Mouse (Mus musculus) mouse embryonic stem cell (cell line): ENCODE data around the gene Ncbp1.

Experiments used
- in situ Hi-C, 2 experiments: fragments of 300-500 bp; cut with MboI; formaldehyde crosslinking; loops; 1 replicate in 1 of 2; 3 replicates in 1 of 2; pipeline ENCODE4 v1.14.3; 2019 to 2020; ENCODE audit warnings: low sequenced_read_pairs in 2 of 2, low pct_unique_long_range_greater_than_20kb in 1 of 2, mixed read lengths in 1 of 2; ENCODE audit not compliant: unreplicated experiment in 1 of 2

Ncbp1 gene

GRCm38 (mm10) chr4:46120767-46121166, 17.6 kb upstream of the Ncbp1 start:
- in situ Hi-C loops = no loop called here

DNA sequence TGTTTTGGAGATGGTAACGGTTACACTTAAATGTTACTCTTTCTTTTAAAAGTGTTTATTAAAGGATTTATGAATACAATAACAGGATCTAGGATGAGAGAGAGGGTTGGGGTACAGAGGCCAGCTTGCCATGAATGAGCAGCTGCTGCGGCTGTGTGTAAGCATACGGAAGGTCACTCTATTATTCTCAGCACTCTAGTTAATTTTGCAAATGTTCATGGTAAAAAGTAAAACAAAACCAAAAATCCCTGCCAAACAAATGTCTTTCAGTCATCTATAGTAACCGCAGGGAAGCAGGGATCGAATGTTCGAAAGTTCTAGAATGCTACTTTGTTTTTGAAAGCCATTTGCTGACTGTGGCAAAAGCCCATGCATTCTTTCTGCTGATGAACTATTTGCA, 15.1 kb upstream of the Ncbp1 start:
- in situ Hi-C loops = no loop called here

- in situ Hi-C loops = no loop called here
These were observed 11.9 kb upstream of the Ncbp1 start for GRCm38 (mm10) chr4:46126541-46126940.

GRCm38 (mm10) chr4:46129311-46130004, 9.0 kb upstream of the Ncbp1 start:
- in situ Hi-C loops = loop anchor here in 1 of 2 experiments (10.0 kb wide), 1 partner anchor 55 kb away; no protein-coding TSS in a partner anchor

- in situ Hi-C loops = loop anchor here in 1 of 2 experiments (10.0 kb wide), 1 partner anchor 55 kb away; no protein-coding TSS in a partner anchor
These were observed 8.2 kb upstream of the Ncbp1 start for GRCm38 (mm10) chr4:46130221-46130620.

DNA sequence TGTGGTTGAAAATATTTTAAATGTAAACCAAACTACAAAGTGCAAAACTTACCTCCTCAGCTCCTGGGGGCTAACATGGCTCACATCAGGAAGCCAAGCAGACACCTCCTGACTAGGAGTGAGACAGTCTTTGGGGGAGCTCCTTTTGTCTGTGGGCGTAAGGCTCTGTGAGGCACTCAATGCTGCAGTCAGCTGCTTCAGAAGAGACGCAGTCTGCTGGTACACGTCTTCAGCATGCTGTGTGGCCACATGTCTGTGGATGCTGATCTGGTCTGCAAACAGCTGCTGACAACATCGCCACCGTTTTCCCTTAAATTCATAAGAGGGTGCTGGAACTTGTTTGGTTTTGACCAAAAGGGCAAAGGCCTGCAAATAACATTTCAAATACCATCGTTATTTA, 6.6 kb upstream of the Ncbp1 start:
- in situ Hi-C loops = loop anchor here in 1 of 2 experiments (10.0 kb wide), 1 partner anchor 53 kb away; no protein-coding TSS in a partner anchor

DNA sequence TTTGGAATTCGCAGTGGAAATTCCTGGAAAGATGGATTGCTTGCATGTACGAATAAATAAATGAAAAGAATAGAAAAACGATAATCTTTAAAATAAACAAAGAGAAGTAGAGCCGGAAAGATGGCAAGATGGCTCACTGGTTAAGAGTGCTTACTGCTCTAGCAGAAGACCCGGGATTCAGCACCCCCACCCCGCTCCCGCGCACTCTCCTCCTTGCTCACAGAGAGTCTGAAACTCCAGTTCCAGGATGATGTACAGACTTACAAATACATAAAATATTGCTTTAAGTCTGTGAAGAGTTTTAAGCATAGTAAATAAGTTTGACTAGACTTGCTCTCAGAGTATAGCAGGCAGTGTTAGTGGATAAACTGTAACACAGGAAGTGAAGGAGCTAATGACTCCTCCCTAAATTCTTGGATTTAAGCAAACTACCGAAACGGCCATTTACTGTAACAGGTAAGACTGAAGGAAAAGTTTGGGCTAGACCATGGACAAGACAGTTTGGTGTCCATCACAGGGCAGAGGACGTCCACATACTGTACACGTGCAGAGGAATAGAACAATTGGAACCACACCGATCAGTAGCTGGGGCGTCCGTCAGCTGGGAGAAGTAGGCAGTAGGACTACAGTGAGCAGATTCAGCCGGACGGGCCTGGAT, 655 bp upstream of the Ncbp1 start:
- in situ Hi-C loops = loop anchor here in 1 of 2 experiments (10.0 kb wide), 1 partner anchor 47 kb away; no protein-coding TSS in a partner anchor

- in situ Hi-C loops = no loop called here
These were observed 5.9 kb downstream of the Ncbp1 start for GRCm38 (mm10) chr4:46144323-46144722.

GRCm38 (mm10) chr4:46146881-46147280, 8.5 kb downstream of the Ncbp1 start:
- in situ Hi-C loops = no loop called here

DNA sequence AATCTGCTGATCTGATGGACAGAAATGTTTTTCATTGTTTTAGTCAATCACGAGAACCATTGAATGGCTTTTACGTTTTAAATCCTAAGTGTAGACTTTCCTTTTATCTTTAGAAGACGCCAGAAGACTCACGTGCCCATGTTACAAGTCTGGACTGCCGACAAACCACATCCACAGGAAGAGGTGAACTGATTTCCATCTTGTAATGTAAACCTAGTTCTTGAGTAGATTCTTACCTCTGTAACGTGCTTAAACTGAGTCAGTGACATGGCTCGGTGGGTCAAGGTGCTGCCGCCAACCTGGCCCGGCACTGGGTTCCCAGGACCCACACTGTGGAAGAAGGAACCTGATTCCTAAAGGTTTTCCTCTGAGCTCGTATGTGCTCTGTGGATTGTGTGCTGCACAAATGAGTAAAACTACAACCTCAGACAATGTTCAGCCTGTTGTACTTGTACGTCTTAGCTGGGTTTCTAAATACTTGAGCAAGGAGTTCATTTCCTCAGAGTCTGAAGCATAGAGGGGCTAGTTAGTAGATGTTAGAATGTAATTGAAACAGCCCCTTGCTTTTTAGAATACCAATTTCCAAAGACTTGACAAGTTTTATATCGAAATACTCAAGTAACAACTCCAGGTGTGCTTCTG, 13.6 kb downstream of the Ncbp1 start:
- in situ Hi-C loops = no loop called here

DNA sequence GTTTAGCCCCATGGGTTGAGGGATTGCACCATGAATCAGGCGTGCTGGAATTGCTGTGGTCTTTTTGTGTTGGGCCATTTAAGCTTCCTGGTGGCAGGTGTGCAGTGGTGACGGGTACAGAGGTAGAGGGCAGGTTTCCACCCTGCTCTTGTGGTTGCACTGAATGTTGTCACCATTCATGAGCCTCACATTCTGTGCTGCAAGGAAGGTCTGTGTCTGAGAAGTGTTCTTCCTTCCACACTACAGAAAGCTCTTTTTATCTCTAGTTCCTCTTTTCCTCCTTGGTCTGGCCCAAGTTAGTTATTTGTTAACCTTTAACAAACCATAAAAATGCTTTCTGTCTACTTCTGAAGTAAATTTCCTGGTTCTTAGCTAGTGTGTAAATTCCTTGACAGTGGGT, 25.6 kb downstream of the Ncbp1 start:
- in situ Hi-C loops = no loop called here

DNA sequence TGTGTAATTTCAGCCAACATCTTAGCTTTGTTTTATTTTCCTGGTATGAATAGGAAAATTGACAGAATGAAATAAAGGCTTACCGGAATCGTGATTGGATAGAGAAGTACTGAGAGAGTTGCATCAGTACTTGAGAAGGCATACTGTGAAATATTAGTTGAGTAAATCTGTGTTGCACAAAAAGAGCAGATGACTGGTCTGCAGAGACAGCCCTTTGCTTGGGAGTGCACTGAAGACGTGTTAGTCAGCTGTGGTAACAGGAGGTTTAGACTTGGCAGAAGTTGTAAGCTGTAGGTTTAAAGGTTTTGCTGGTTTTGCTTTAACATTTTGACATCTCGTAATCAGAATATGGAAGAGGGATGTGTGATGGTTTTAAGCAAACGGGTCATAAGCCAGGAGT, 27.4 kb downstream of the Ncbp1 start:
- in situ Hi-C loops = no loop called here

DNA sequence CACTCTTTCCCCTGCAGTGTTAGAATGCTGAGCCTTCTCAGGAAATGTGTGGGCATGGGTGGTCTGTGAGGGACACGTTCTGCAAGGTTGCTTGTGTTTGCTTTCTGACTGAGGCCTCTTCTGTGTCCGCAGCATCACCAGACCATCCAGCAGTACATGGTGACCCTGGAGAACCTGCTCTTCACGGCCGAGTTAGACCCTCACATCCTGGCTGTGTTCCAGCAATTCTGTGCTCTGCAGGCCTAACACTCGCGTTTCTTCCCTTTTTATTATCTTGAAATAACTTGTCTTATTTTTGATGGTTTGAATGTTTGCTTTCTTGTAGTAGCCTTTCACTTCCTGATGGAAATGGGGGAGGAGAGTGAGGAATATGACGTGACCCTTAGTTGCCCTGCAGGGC, 33.3 kb downstream of the Ncbp1 start:
- in situ Hi-C loops = no loop called here

DNA sequence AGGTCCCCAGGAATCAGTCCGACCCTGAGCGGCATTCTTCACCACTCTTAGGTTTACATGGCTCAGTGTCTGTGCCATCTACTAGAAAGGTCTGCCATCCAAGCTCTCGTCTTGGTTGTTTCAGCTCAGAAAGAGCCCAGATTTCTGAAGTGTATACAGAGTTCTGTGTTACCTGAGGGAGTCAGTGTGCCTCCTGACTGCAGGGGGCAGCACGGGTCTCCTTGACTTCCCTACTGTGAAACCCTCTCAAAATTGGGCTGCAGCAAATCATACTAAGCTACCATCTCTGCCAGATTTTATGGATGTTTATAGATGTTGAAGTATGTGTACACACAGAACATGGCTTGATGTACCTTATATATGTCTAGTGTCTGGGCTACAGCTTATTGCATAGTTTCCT, 37.9 kb downstream of the Ncbp1 start:
- in situ Hi-C loops = no loop called here

DNA sequence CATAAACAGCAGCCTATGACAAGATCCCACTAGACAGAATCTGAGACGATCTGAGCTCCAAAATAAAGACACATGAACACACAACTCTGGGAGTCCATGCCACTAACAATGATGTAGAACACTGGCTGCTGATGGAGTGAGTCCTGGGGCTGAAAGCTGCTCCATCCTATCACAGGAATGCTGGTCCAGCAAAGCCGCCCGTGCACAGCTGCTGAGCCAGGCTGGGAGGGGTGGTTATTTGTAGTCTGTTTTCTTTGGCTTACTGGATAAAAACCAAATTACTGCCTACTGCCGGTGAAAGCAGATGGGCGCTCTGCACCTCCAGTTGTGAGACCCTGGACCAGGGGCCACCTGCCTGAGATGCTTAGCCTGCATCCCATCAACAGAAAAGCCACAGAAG, 38.6 kb downstream of the Ncbp1 start:
- in situ Hi-C loops = no loop called here

GRCm38 (mm10) chr4:46177496-46177895, 39.1 kb downstream of the Ncbp1 start:
- in situ Hi-C loops = no loop called here

- in situ Hi-C loops = loop anchor here in 1 of 2 experiments (10.0 kb wide), 1 partner anchor 46 kb away; the partner anchor contains the start of genes Ncbp1 and Tstd2
These were observed 42.8 kb downstream of the Ncbp1 start for GRCm38 (mm10) chr4:46181168-46181567.

DNA sequence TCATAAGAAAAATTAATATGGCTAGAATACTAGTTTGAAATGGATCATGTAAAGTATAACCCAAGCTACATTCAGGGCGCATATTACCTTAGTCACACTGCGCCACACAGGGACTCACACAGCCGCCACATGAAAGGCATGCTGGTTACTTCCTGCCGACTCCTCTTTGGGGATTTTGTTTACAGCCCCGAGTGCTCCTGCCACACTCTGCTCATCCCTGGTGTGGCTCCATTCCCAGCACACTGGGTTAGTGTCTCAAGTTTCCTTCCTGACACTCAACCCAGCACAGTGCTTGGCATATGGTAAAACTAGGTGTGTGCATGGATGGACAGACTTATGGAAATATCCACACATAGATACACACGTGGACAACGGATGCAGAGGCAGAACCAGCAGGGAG, 43.8 kb downstream of the Ncbp1 start:
- in situ Hi-C loops = loop anchor here in 1 of 2 experiments (10.0 kb wide), 1 partner anchor 47 kb away; the partner anchor contains the start of genes Ncbp1 and Tstd2

DNA sequence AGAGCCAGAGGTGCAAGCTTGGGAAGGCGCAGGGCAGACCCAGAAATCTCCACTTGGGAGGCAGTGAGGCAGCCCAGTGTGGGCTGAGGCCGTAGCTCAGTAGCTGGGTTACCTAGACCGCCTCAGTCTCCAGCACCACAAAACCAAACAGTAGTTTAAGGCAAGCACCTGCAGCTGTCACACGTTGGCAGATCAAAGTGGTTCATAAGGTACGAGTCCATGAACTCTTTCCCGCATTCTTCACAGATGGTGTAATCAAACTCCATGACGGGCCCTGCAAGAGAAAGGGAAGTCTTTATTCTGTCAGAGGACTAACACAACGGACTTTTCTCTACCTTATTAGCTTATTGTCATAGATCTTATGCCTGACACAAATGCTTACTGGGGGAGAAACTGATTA, 47.0 kb downstream of the Ncbp1 start:
- in situ Hi-C loops = loop anchor here in 1 of 2 experiments (10.0 kb wide), 1 partner anchor 51 kb away; the partner anchor contains the start of genes Ncbp1 and Tstd2
